Mouse (Mus musculus) NIH3T3 (cell line): ENCODE results near the gene Ttc28.
A peak's percentile ranks its signal among the peaks of the same experiment; 100 is the strongest.

Experiments used
- DNase-seq: peaks from one replicate; pipeline ENCODE4 v3.0.0-alpha.2; 2012; ENCODE audit warnings: low read depth

Gene Ttc28

GRCm38 (mm10) chr5:111175410-111175809 lies 295.8 kb downstream of the Ttc28 start:
- no peak for DNase-seq

DNA sequence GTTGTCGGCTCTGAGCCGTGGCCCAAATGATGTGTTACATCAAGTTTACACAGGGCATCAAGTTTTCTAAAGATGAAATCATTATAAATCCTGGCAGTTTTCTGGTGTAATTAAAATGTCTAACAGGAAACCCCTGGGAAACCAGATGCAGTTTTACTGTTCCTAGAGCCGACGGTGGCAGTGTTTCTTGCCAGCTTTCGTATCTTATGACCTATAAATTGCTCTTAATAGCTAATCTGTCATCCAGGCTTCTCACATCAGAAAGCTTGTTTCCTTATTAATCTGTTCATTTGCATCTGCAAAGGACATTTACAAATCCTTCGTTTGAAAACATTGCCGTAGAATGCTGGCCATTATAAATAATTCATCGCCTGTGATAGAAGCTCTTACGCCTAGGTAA lies 296.2 kb downstream of the Ttc28 start:
- no peak for DNase-seq

- DNase-seq = no peak
These were observed 296.8 kb downstream of the Ttc28 start for GRCm38 (mm10) chr5:111176441-111176840.

DNA sequence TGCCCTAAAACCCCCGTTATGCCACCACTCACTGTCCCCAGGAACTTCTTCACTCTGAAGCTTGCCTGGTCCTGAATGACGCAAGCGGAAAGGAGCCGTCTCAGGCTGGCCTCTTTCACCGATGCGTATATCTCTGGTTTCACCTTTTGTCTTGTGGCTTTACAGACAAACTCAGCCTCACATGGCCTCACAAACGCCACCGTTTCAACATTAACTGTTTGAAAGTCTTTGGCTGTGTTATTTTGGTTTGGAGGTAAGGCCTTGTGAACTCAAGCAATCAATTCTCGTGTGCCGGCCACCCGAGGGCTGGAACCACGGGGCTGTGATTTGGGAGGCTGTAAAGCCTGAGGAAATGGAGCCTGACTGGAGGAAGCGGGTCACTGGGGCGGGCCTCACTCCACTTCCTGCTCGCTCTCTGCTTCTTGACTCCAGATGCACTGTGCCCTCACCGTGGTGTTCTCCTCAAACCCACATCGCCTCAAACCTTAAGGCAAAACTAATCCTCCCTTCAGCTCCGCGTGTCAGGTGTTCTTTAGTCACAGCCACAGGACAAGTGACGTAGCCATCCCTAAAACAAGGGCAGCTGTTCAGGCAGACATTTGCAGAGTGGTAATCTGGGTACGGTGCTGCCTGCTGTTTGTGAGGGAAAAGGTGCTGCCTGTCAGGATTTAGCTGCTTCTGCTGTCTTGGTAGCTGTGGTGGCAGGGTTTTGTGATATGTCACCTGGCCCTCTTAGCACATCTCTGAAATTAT lies 298.9 kb downstream of the Ttc28 start:
- DNase-seq = no peak

DNA sequence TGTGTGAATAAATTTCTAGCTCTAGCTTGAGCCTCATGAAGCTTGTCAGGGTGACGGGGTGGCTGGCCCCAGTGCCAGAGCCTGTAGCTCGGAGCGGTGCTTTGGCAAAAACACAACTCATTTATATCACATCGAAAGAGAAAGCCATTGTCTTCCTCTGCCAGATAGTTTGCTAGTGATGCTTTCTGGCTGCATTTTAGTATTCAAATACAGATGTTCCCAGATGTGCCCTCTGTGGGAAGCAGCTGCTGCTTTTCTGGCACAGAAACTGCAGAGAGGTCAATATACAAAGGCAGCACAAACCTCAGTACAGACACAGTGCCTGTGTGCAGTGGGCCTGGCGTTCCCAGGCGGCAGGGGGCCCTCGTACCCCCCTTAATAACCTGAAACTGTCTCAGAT lies 300.0 kb downstream of the Ttc28 start:
- DNase-seq = no peak

GRCm38 (mm10) chr5:111180091-111181053 lies 300.8 kb downstream of the Ttc28 start:
- DNase-seq = no peak

DNA sequence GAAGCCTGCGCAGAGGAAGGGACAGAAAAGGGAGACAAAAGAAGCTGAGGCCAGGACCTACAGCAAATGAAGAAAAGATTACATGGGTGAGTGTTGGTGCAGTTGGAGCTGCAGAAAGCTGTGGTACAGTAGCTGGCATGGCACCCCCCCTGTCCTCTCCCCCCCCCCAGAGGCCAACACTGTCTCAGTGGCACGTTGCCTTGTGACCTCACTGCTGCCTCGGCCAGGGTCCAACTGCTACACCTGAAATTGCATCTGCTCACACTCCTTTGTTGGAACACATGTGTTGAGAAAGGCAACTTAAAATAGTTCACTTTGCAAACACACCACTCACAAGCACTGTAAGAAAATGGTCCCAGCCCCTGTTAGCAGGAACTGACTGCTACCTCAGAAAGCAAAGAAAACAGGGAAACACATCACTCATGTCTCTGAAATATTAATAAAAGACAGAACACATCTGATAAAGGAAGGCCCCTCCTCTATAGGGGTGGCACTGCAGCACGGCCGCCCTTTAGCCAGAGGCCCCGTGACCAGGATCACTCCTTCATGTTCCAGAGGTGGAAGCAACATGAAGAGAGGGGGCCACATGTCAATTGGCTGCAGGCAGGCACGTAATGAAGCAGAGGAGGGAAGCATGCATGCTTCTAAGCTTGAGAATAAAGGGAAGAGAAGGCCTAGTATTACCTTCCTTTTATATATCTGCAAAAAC lies 301.8 kb downstream of the Ttc28 start:
- DNase-seq = no peak

DNA sequence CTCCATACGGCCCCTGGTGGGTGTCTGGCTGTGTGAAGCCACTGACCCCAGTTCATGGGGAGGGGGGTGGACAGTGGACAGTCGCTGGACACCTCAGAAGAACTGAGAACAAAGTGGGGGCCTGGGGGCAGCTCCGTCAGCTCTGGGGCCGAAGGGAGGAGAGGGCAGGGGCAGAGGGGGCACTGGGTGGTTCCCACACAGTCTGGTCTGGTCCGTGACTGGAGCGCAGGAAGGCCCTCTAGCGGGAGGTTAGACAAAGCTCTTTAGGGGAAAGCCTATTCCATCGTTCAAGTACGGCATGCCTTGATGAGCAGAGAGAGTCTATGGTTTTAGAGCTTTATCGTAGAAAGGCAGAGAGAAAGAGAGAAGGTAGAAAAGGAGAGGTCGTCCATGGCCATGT lies 307.0 kb downstream of the Ttc28 start:
- no peak for DNase-seq

- no peak for DNase-seq
These were observed 312.4 kb downstream of the Ttc28 start for GRCm38 (mm10) chr5:111191972-111192371.

GRCm38 (mm10) chr5:111194829-111195228 lies 315.2 kb downstream of the Ttc28 start:
- no peak for DNase-seq

- no peak for DNase-seq
These were observed 316.2 kb downstream of the Ttc28 start for GRCm38 (mm10) chr5:111195488-111196485.

DNA sequence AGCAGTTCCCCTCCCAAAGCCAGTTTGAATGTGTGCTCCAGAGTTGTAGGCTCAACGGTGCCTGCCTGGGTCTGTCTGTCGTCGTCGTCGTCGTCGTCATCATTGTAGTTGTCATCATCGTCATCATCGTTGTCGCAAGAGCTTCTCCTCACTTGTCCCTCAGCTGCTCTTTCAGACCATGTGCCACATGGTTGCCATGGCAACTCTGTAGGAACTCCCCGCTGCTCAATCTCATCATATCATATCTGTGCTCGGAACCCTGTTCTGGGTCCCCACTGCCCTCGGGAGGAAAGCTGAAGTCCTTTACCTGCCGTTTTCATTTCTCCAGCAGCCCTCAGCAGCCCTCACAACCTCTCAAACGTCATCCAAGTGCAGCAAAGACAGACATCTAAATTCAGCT lies 318.1 kb downstream of the Ttc28 start:
- no peak for DNase-seq

GRCm38 (mm10) chr5:111200167-111200840 lies 320.7 kb downstream of the Ttc28 start:
- DNase-seq = no peak

DNA sequence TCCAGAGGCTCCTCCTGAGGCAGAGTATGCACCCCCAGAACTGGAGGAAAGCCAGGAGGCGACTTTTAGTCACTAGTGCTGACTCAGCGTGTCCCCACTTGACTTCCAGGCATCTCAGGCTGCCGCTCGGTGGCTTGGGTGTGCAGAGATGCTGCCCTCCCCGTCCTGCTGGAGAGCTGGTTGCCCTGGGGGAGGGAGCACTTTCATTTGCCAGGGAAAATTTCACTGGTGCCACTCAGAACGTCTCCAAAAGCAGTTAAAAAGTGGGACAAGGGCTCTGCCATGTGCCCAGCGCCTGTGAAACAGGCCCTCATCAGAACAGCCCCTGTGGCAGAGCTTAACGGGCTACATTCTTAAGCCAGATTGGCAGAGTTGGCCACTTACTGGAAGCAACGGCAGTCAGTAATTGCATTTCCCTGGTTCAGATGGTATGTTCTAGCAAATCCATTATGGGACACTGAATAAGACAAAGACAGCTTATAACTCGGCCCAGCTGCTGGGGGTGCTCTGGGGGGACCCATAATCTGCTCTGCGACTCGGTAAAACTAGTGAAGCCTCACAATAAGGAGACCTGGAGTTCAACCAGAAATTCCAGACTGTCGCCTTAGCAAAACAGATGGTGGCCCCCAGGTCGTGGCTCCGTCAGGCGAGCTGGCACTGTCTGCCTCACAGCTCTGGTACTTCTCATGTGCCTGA lies 321.5 kb downstream of the Ttc28 start:
- peak; percentile 31 for DNase-seq

GRCm38 (mm10) chr5:111204221-111204620 lies 324.6 kb downstream of the Ttc28 start:
- no peak for DNase-seq

GRCm38 (mm10) chr5:111204976-111205586 lies 325.5 kb downstream of the Ttc28 start:
- peak; percentile 83 for DNase-seq

DNA sequence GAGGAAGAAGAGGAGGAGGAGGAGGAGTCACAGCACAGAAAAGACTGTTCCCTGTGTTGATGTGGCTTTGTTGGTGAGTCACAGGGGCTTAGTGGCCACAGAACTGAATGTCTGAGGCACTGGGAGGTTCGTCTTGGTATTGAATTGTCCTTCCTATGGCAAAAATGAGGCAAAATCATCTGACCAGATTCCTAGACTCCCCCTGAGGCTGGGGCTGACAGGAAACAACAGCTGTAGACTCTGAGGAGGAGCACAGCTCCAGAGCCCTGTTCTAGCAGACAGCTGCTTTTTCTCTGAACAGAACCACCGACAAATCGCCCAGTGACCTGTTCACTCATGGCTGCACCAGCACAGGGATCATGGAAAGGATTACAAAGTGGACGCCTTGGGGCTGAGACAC lies 326.2 kb downstream of the Ttc28 start:
- peak; percentile 24 for DNase-seq

DNA sequence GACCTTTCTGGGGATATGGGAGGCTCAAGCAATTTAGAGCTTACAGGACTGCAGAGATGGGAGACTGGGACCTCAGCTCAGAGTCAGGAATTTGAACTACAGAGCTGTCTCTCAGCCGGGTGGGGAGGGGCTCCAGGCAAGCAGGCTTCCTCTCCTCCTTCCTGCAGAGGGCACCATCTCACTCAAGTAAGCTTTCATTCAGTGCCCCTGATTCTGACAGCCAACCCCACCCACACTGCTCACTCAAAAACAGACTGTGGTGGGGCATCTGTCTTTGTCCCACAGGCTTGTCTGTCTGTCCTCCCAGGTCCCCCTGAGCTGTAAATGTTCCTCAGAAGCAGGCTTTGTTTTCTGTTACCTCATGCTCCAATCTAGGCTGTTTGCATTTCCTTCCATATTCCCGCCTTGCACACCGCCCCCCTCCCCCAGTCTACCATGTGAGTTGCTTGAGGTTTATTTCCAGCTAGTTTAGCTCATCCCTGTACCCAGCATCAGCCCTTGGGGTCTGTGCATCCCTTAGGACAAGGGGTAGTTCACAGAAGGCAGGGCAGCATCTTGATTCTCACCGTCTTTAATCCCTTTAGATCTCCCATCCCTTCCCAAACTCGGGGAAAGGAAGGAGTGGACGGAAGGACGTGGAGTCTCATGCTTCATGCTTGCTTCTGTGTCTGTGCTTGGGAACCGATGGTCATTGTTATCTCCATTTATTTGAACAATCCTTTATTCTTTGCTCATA lies 328.5 kb downstream of the Ttc28 start:
- peak; percentile 59 for DNase-seq

GRCm38 (mm10) chr5:111208660-111208969 lies 329.0 kb downstream of the Ttc28 start:
- DNase-seq = peak; percentile 68
